Mouse (Mus musculus): ENCODE measurements around the gene Itm2a. TPM values are rescaled to one million over a fixed set of nuclear protein-coding genes. Genes with fewer than 3 reads are reported as not detected.

The Itm2a gene
- polyA plus RNA-seq (2017; shearing (Covaris generic)): 114 TPM

DNA sequence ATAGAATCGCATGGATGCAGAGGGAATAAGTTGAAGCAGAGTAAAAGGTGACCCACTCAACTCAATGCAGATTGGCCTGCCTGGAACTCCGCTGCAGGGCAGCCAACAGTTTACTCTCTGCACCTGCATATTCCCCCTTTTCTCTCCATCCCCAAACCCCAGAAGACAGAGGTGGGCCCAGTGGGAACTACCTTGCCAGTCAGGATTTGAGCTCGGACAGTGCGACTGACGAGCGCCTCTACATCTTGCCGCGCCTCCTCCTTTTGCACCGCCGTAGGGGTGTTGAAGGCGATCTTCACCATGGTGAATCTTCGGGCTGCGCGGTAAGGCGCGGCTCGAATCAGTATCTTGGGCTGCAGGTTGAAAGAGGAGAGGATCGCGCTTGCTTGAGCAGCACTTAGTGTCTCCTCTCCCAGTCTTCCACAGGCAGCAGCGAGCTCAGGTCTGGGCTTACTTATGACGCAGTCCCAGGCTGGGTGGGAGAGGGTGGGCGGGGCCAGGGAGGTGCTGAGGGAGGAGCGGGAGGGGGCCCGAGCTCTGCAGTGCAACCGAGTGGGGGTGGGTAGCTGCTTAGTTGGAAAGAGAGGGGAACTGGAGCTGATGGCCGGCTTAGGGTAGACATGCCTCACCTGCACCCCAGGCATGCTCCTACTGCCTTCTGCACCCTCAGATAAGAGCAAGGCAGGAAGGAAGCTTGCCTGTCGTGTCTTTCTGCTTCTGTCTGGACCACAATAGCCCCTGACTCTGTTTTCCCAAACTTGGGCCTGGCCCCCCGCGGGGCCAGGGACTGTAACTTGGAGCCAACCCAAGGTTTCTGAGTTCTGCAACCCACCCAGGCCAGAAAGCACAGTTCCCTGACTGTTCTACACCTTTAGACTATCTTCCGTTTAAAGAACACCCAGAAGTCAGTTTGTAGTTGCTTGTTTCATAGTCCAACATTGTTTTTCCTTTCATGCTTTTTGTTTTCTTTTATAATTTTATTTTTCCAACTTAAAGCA lies at the start of gene Itm2a:
Gene Itm2a (minus strand): TSS at position 462 of the 998 bp plus-strand sequence.

Other genes with a start within 250 kb of the Itm2a start
- 110 TPM for gene Gpr174, start 147.5 kb downstream of the Itm2a start, polyA plus RNA-seq (2017; shearing (Covaris generic))

All from activated CD4-positive, CD25-positive, alpha-beta regulatory T cell, adult 9 weeks (primary cell).